Mouse (Mus musculus) lung, postnatal 4 days (tissue): Measurements from ENCODE around the gene Gm4201.
"Not testable (repeated sequence)": the region's sequence is repeated elsewhere in the genome, so short reads cannot be mapped to it uniquely, and the experiment has no call there.

Experiments
- DNase-seq, 2 experiments: peaks; one replicate each; pipeline ENCODE4 v3.0.0; 2021

Gm4201 gene

GRCm38 (mm10) chr7:22565243-22565642 lies at the start of gene Gm4201:
Gene Gm4201 (minus strand): TSS chr7:22565343.
- DNase-seq: not testable (repeated sequence)

- DNase-seq: not testable (repeated sequence)
Measured at GRCm38 (mm10) chr7:22588027-22588426, 22.9 kb upstream of the Gm4201 start, which contains the start of gene Gm4565. Gene Gm4565 (minus strand): TSS chr7:22588127.

- DNase-seq: not testable (repeated sequence)
Measured at GRCm38 (mm10) chr7:22534787-22535186, 30.4 kb downstream of the Gm4201 start, which contains the start of gene Gm8677. Gene Gm8677 (minus strand): TSS chr7:22534887.

- not testable (repeated sequence) for DNase-seq
Measured at GRCm38 (mm10) chr7:22522667-22523066, 42.5 kb downstream of the Gm4201 start, which contains the start of gene Vmn1r152. Gene Vmn1r152 (plus strand): TSS chr7:22522967.
